Mouse (Mus musculus) G1E (cell line): ENCODE data around the gene Popdc3. TPM values are rescaled to one million over a fixed set of nuclear protein-coding genes. Genes with fewer than 3 reads are reported as not detected.
"Not testable (repeated sequence)": the region's sequence is repeated elsewhere in the genome, so short reads cannot be mapped to it uniquely, and the experiment has no call there.

ENCODE experiments used
- ATAC-seq: 2 replicates; pipeline ENCODE4 v1.8.0; 2016; ENCODE audit warnings: mild to moderate bottlenecking; ENCODE audit not compliant: insufficient number of reproducible peaks, poor library complexity, low FRiP score, severe bottlenecking; ENCODE audit errors: extremely low read depth
- DNase-seq: peaks from one replicate; pipeline ENCODE4 v3.0.0; 2012; ENCODE audit warnings: low spot score
- H3K27me3 ChIP-seq: 2 replicates; pipeline ENCODE4 v1.6.1; 2012; ENCODE audit warnings: mild to moderate bottlenecking, low read length, inconsistent platforms; ENCODE audit not compliant: insufficient read depth
- H3K36me3 ChIP-seq: replicated peaks from 2 replicates; pipeline ENCODE3; 2012; ENCODE audit warnings: mild to moderate bottlenecking, inconsistent platforms
- H3K4me1 ChIP-seq: 2 replicates; pipeline ENCODE4 v1.6.1; 2012; ENCODE audit warnings: low read depth, low read length, inconsistent platforms, mixed read lengths; ENCODE audit not compliant: insufficient read depth
- H3K4me3 ChIP-seq: 2 replicates; pipeline ENCODE4 v1.5.1; 2012; ENCODE audit warnings: low read depth, mild to moderate bottlenecking, inconsistent platforms, low read length, moderate library complexity, mixed read lengths
- H3K9me3 ChIP-seq: replicated peaks from 2 replicates; pipeline ENCODE4 v1.6.1; 2012; ENCODE audit warnings: inconsistent platforms
- CTCF ChIP-seq: IDR thresholded peaks from 2 replicates; pipeline ENCODE4 v1.5.1; 2012; ENCODE audit warnings: low read depth, low read length, inconsistent platforms, mixed read lengths
- GATA1 ChIP-seq: IDR thresholded peaks from 2 replicates; pipeline ENCODE4 v1.6.1; 2012; ENCODE audit warnings: borderline replicate concordance, low read length, inconsistent platforms, mixed read lengths
- GATA2 ChIP-seq: IDR thresholded peaks from 2 replicates; pipeline ENCODE4 v1.6.1; 2012; ENCODE audit warnings: low read depth, low read length, inconsistent platforms, borderline replicate concordance
- POLR2AphosphoS5 ChIP-seq: IDR thresholded peaks from 2 replicates; pipeline ENCODE4 v1.6.1; 2012; ENCODE audit warnings: low read depth, low read length, inconsistent platforms; ENCODE audit not compliant: insufficient replicate concordance
- TAL1 ChIP-seq: conservative IDR thresholded peaks from 2 replicates; pipeline ENCODE4 v1.6.1; 2012; ENCODE audit warnings: low read depth, low read length, inconsistent platforms, mixed read lengths
- polyA plus RNA-seq: library from polyadenylated mRNA; stranded (reverse); fragments of >175 nt; gene quantifications from 2 replicates; pipeline ENCODE4 v1.2.3, GENCODE M21; 2012
- total RNA-seq, 2 experiments: library from RNA; stranded (forward) in 1 of 2; stranded (reverse) in 1 of 2; fragments of 200-1000 nt in 1 of 2; fragments of >200 nt in 1 of 2; fragmentation: Nextera tagmentation in 1 of 2; gene quantifications; 2 replicates each; pipeline ENCODE4 v1.2.3; 2014 to 2017

The Popdc3 gene
- total and polyA plus RNA-seq, 3 experiments, result not detected

DNA sequence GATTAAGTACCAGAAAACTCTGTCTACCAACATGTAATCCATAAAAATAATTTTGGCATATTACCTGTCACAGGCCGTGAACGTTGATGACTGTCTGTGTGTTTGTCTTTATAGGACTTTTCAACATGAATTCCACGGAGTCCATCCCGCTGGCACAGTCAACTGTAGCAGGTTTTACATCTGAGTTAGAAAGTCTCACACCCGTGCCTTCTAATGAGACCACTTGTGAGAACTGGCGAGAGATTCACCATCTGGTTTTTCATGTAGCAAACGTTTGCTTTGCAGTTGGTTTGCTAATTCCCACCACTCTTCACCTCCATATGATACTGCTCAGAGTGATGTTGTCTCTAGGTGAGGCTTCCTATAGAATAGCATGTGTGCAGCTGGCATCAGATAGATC lies 161.2 kb downstream of the Popdc3 start:
- TF ChIP-seq CTCF (no peak), GATA2 (no peak), POLR2AphosphoS5 (no peak), TAL1 (no peak), GATA1 (no peak)
- ATAC-seq, result no peak
- peaks cover 3% of the 10 kb centered on the region for H3K9me3 ChIP-seq

DNA sequence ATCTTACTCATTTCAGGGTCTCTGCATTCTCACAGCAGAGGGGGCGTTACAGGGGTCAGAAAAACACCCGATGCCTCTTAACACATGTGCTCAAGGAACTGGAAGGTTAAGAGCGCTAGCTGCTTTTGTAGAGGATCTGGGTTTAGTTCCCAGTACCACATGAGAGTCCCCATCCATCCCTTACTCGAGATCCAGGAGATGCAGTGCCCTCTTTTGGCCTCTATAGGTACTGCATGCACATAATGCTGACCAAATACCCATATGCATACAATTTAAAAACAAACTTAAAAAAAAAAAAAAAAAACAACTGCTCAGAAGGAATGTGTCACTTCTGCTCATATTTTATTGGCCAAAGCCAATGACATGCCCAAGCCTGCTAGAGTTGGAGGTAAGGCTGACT lies 166.5 kb downstream of the Popdc3 start:
- Histone ChIP-seq H3K36me3 (no peaks in the 10 kb centered on the region), H3K27me3 (no peaks in the 10 kb centered on the region), H3K4me3 (no peak overlapping the region), H3K4me1 (no peaks in the 10 kb centered on the region), H3K9me3 (no peaks in the 10 kb centered on the region)
- TF ChIP-seq POLR2AphosphoS5 (no peak), GATA2 (no peak), GATA1 (no peak), CTCF (no peak), TAL1 (no peak)
- no peak for DNase-seq
- no peak for ATAC-seq

More for the DNA sequence above, 161.2 kb downstream of the Popdc3 start:
- Histone ChIP-seq H3K36me3 (no peaks in the 10 kb centered on the region), H3K4me1 (no peaks in the 10 kb centered on the region), H3K27me3 (no peaks in the 10 kb centered on the region), H3K4me3 (no peak overlapping the region)
- no peak for DNase-seq

DNA sequence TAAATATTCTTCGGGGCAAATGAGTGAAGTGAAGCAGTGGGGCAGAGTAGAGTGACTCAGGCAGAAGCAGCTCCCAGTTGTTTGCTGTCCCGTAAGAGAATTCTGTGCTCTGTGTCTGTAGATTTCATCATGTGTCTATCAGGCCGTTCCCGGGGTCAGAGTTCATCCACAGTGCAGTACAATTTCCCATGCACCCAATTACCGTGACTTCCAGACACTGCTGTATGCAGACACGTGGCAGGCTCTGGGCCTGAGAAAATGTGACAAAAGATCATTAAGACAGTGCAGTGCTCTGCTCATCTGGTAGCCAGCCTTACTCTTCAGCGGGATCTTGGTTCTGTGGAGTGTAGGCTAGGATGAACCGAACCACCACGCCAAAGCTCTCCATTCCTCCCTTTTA lies 167.3 kb downstream of the Popdc3 start:
- Histone ChIP-seq H3K9me3 (no peaks in the 10 kb centered on the region), H3K4me1 (no peaks in the 10 kb centered on the region), H3K4me3 (no peak overlapping the region), H3K36me3 (no peaks in the 10 kb centered on the region), H3K27me3 (no peaks in the 10 kb centered on the region)
- ATAC-seq (no peak), DNase-seq (no peak)
- no peak for TF ChIP-seq GATA2
- TF ChIP-seq TAL1, result no peak
- TF ChIP-seq CTCF, result no peak
- no peak for TF ChIP-seq POLR2AphosphoS5
- no peak for TF ChIP-seq GATA1

DNA sequence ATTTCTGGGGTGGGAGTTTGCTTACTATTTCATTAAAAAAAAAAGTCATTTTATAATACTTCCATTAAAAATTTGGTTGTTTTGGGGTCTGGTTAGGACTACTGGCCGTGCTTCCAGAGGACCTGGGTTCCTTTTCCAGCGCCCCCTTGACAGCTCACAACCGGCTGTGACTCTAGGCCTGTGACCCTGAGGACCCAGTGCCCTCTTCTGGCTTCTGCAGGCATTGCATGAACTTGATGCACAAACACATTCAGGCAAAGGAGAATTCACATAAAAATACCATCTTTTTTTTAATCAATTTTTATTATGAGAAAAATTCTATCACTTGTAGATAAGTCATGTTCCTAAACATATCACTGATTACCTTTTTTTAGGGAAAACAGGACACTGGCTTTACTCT lies 170.2 kb downstream of the Popdc3 start:
- not testable (repeated sequence) for H3K27me3 ChIP-seq, H3K9me3 ChIP-seq, ATAC-seq, H3K4me1 ChIP-seq, H3K4me3 ChIP-seq, DNase-seq, H3K36me3 ChIP-seq

DNA sequence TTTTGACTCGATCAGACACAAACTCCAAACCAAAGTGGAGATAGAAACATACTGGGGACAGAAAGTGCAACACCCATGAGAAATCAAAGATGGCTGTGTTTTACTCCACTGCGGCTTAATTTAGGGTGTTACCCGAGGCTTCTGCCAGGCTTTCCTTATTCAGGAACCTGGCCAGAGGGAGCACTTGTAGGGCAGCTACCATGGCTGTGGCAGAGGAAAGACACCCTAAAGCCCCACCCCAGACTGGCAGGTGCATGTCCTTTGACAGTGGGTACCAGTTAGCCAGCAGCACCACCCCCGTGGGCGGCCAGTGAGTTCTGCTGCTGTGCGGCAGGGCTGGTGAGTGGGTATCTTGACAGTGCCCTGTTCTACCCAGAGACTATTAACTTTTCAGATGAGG lies 178.2 kb downstream of the Popdc3 start:
- no peaks in the 10 kb centered on the region for H3K9me3 ChIP-seq
- peaks cover 6% of the 10 kb centered on the region for H3K27me3 ChIP-seq
- no peak for TF ChIP-seq CTCF
- no peak for TF ChIP-seq TAL1
- H3K4me3 ChIP-seq, result no peak overlapping the region
- no peak for DNase-seq
- ATAC-seq, result no peak
- H3K36me3 ChIP-seq, result no peaks in the 10 kb centered on the region
- no peaks in the 10 kb centered on the region for H3K4me1 ChIP-seq

DNA sequence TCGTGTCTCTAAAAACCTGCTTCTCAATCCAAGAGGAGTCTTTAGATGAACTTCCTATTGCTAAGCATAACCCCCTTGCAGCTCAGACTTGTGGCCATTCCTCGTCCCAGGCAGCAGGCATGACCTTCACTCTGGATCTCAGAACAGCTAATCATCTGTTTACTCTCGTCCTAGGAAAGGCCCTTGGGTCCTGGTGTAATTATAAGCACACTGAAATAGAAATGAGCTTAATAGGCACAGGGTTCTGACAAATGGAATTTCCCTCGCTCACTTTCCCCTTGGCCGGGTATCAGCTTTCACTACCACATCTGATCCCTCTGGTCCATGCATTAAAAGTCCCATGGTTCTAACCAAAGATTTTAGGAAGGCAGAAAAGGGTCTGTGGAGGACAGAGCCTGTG lies 185.5 kb downstream of the Popdc3 start:
- no peak for TF ChIP-seq CTCF
- TF ChIP-seq TAL1, result no peak
- no peak for TF ChIP-seq GATA2
- no peak for TF ChIP-seq POLR2AphosphoS5
- no peak for TF ChIP-seq GATA1
- H3K36me3 ChIP-seq, result no peaks in the 10 kb centered on the region
- H3K4me3 ChIP-seq, result no peak overlapping the region
- no peak for ATAC-seq
- H3K9me3 ChIP-seq, result no peaks in the 10 kb centered on the region
- no peak for DNase-seq
- peaks cover 11% of the 10 kb centered on the region for H3K27me3 ChIP-seq
- no peaks in the 10 kb centered on the region for H3K4me1 ChIP-seq

DNA sequence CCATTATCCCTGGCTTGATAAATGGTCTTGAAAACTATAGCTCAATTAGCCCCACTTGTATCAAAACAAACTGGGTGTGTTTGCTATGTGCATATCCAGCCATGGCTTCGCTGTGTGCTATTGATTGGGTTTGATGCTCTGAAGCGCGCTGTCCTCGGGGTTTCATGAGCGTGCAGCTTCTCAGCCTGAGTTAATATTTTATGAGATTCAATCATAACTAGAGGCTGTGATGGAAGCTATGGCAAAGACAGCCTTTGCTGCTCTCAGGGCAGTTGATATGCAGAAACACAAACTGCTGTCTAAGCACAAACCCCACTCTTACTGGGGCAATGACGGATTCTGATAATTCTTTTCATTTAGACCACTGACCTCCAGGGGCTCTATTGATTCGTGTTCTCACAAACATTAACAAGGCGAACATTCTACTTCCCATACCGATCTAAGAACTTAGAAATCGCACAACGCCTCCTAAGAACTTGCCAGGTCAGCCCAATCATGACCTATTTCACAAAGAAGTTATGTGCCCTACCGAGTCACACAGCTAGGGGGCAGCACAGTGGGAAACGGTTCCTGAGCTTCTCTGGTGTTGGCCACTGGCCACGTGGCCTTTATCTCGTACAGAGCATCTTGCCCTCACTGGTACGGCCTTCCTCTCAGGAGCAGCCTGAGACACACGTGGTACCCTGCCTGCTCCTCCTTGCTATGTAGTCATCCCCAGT lies 189.2 kb downstream of the Popdc3 start:
- H3K9me3 ChIP-seq, result no peaks in the 10 kb centered on the region
- H3K36me3 ChIP-seq, result no peaks in the 10 kb centered on the region
- DNase-seq (no peak), ATAC-seq (no peak)
- no peak for TF ChIP-seq GATA2
- H3K27me3 ChIP-seq, result peaks cover 2% of the 10 kb centered on the region
- no peak overlapping the region for H3K4me3 ChIP-seq
- no peaks in the 10 kb centered on the region for H3K4me1 ChIP-seq

Other genes starting within 250 kb of the Popdc3 start
- gene Prep, start 110.9 kb upstream of the Popdc3 start, total RNA-seq (2014; fragmentation: Nextera tagmentation), result 17.4 and 18.3 TPM in 2 replicates
- 14.4 and 14.9 TPM in 2 replicates for gene Prep, start 110.9 kb upstream of the Popdc3 start, total RNA-seq (2017)
- 25.8 and 30.7 TPM in 2 replicates for gene Prep, start 110.9 kb upstream of the Popdc3 start, polyA plus RNA-seq
- gene Bves, start 157.7 kb downstream of the Popdc3 start, total RNA-seq (2014; fragmentation: Nextera tagmentation), result not detected in 2 replicates
- gene Bves, start 157.7 kb downstream of the Popdc3 start, total RNA-seq (2017), result 0.05 and 0.06 TPM in 2 replicates
- not detected in 2 replicates for gene Bves, start 157.7 kb downstream of the Popdc3 start, polyA plus RNA-seq